Mouse (Mus musculus) heart, adult 18-20 months (tissue): ENCODE data around the gene Cdk16. TPM values are rescaled to one million over a fixed set of nuclear protein-coding genes. Genes with fewer than 3 reads are reported as not detected.

Experiments used
- total RNA-seq, 2 experiments: library from RNA; stranded (reverse); gene quantifications; 2 replicates each; pipeline ENCODE4 v1.2.3; 2021

Cdk16 gene
- total RNA-seq, 2 experiments from 2014 or later: 107 to 117 TPM

Other genes with a start within 250 kb of the Cdk16 start
- gene Rgn, start 138.2 kb upstream of the Cdk16 start, total RNA-seq: under 1 TPM; 0.28 to 0.52 TPM
- 10 to 100 TPM; 16.4 to 19.2 TPM for gene Rbm10, start 70.5 kb upstream of the Cdk16 start, total RNA-seq
- gene Ndufb11, start 70.3 kb upstream of the Cdk16 start, total RNA-seq: 100 to 1,000 TPM; 646 to 672 TPM
- gene Uba1, start 29.6 kb upstream of the Cdk16 start, total RNA-seq: 100 to 1,000 TPM; 206 to 212 TPM
- gene Usp11, start 16.0 kb downstream of the Cdk16 start, total RNA-seq: 1 to 10 TPM; 4.6 to 7.8 TPM
- 10 to 100 TPM; 81.2 to 83.4 TPM for gene Araf, start 109.9 kb downstream of the Cdk16 start, total RNA-seq
- 1 to 10 TPM; 2.2 to 3.2 TPM for gene Timp1, start 182.2 kb downstream of the Cdk16 start, total RNA-seq
- gene Syn1, start 233.1 kb downstream of the Cdk16 start, total RNA-seq: under 1 TPM; 0.10 to 0.21 TPM
- gene Cfp, start 243.6 kb downstream of the Cdk16 start, total RNA-seq: 10 to 100 TPM in 1 of 2 experiments, 1 to 10 TPM in 1; 8.0 to 11.8 TPM